Mouse (Mus musculus) megakaryocyte, embryonic 14.5 days (primary cell): Measurements from ENCODE around the gene Olfml1.

Experiments used
- FLI1 ChIP-seq: IDR thresholded peaks from 2 replicates; pipeline ENCODE4 v1.6.1; 2012; ENCODE audit warnings: low read length, inconsistent platforms, mixed read lengths
- GATA1 ChIP-seq: IDR thresholded peaks from 3 replicates; pipeline ENCODE4 v1.6.1; 2012; ENCODE audit warnings: mixed read lengths, low read length, inconsistent platforms, borderline replicate concordance

DNA sequence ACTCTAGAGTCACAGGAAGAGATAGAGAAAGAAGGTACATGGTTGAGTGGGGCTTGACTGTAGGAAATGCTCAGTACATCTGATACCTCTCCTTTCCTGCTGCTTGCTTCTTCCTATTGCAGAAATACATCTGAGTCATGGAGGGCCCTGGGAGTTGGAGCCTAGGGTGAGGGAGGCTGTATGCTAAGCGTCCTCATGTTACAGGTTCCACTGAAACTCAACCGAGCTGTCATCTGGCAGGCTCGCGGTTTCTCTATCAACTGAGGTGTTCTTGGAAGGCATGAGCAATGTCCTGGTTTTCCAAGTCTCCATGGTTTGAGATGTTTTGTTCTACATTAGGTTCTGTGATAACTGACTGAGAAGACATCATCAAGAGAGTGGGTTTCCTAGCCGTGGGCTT lies 70.8 kb downstream of the Olfml1 start:
- TF ChIP-seq FLI1 (no peak), GATA1 (no peak)
